Mouse (Mus musculus) spleen, adult 2 months (tissue): ENCODE measurements at regions not wholly inside any gene's neighbourhood (a gene's known extent, or its start where the extent isn't known, plus 50 kb on each side); places are given as distances from the start of the nearest gene placed in this dataset.

Experiments used
- CTCF ChIP-seq: fragments of 200-500 bp; IDR thresholded peaks from 2 replicates; pipeline ENCODE4 v1.5.1; 2011; ENCODE audit warnings: mild to moderate bottlenecking, inconsistent platforms; ENCODE audit not compliant: insufficient read depth, insufficient read length, insufficient replicate concordance; ENCODE audit errors: extremely low read depth
- POLR2A ChIP-seq: fragments of 200-500 bp; IDR thresholded peaks from 2 replicates; pipeline ENCODE4 v1.6.1; 2011; ENCODE audit warnings: low read depth, low read length, inconsistent platforms

DNA sequence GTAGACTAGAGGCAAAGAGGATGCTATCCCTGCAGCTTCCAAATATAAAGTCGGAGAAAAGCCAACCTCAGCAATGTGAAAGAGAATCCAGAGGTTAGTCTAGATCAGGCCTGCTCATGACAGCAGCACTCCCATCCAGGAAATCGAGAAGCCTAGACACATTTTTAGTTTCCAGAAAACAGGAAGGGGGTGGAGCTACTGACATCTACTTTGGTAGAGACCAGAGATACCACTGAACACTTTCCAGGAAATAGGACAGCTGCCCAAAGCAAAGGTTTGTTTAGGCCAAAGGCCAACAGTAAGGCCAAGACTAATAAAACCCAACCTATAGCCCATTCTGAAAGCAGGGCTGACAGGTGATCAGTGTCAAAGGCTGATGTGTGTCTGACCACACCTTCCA is 151.4 kb upstream of the Sp8 start:
- TF ChIP-seq CTCF (no peak), POLR2A (no peak)
